In genomic region chr4:149425801-149426292, GRCm38 (mm10) we compare ENCODE assay signal across 8 mouse cellular contexts. TPM values are rescaled to one million over a fixed set of nuclear protein-coding genes. Genes with fewer than 3 reads are reported as not detected.
DNase-seq lines count a peak whose midpoint lies in the region; ATAC-seq and TF ChIP-seq lines count a peak whose summit lies in the region.

No protein-coding gene starts in this region.

- H3K9ac ChIP-seq in heart, embryonic 14.5 days (ENCODE audit: low read length), result peak overlapping the region; percentile 93
- H3K9ac ChIP-seq in ES-Bruce4 (ENCODE audit: low read depth, poor library complexity, severe bottlenecking), result peak overlapping the region; percentile 98
- H3K9ac ChIP-seq in heart, embryonic 16.5 days (ENCODE audit: low read length), result peak overlapping the region; percentile 92
- H3K9ac ChIP-seq in limb, embryonic 11.5 days (ENCODE audit: low read length), result peak overlapping the region; percentile 93
- peak overlapping the region; percentile 95 for H3K9ac ChIP-seq in midbrain, embryonic 13.5 days (replicated peaks)

- under 1% methylated on average over 35 of the region's 35 CpGs for WGBS in heart, embryonic 14.5 days
- WGBS in heart, embryonic 16.5 days, result under 1% methylated on average over 35 of the region's 35 CpGs
- WGBS in limb, embryonic 11.5 days, result under 1% methylated on average over 35 of the region's 35 CpGs
- under 1% methylated on average over 35 of the region's 35 CpGs for WGBS in midbrain, embryonic 13.5 days

- H3K4me2 ChIP-seq in heart, embryonic 14.5 days (ENCODE audit: low read length), result peak overlapping the region; percentile 80
- H3K4me2 ChIP-seq in heart, embryonic 16.5 days (ENCODE audit: low read depth, low read length), result peak overlapping the region; percentile 68
- peak overlapping the region; percentile 63 for H3K4me2 ChIP-seq in limb, embryonic 11.5 days (ENCODE audit: low read depth, severe bottlenecking)
- peak overlapping the region; percentile 94 for H3K4me2 ChIP-seq in midbrain, embryonic 13.5 days (replicated peaks)

- no peaks in the 10 kb centered on the region for H3K36me3 ChIP-seq in heart, embryonic 14.5 days (ENCODE audit: control insufficient read depth, insufficient read depth, low read length)
- peaks cover 4% of the 10 kb centered on the region; the same call in 1 of the 2 replicates for H3K36me3 ChIP-seq in ES-Bruce4 (ENCODE audit: control insufficient read depth, insufficient read depth, low read length, poor library complexity, severe bottlenecking)
- no peaks in the 10 kb centered on the region for H3K36me3 ChIP-seq in heart, embryonic 16.5 days (ENCODE audit: control insufficient read depth, insufficient read depth)
- no peaks in the 10 kb centered on the region for H3K36me3 ChIP-seq in limb, embryonic 11.5 days (ENCODE audit: control insufficient read depth, insufficient read depth, low read length)
- no peaks in the 10 kb centered on the region for H3K36me3 ChIP-seq in midbrain, embryonic 13.5 days

- peak overlapping the region; percentile 91 for H3K4me3 ChIP-seq in heart, embryonic 14.5 days (ENCODE audit: control insufficient read depth in 1 of 2, insufficient read depth in 1 of 2, low read depth in 1 of 2, low read length in 2 of 2)
- H3K4me3 ChIP-seq in ES-Bruce4 (ENCODE audit: low read depth, low read length), result peak overlapping the region; percentile 91
- peak overlapping the region; percentile 84 for H3K4me3 ChIP-seq in heart, embryonic 16.5 days (ENCODE audit: low read length)
- H3K4me3 ChIP-seq in limb, embryonic 11.5 days (ENCODE audit: low read depth, low read length), result peak overlapping the region; percentile 95
- H3K4me3 ChIP-seq in midbrain, embryonic 13.5 days (replicated peaks), result peak overlapping the region; percentile 86

- no peaks in the 10 kb centered on the region for H3K27me3 ChIP-seq in heart, embryonic 14.5 days (ENCODE audit: control insufficient read depth, insufficient read depth, low read length)
- H3K27me3 ChIP-seq in ES-Bruce4 (ENCODE audit: control insufficient read depth, insufficient read depth, low read length, poor library complexity, severe bottlenecking), result no peaks in the 10 kb centered on the region
- no peaks in the 10 kb centered on the region for H3K27me3 ChIP-seq in heart, embryonic 16.5 days (ENCODE audit: control insufficient read depth, insufficient read depth, low read length)
- H3K27me3 ChIP-seq in limb, embryonic 11.5 days (ENCODE audit: control insufficient read depth, insufficient read depth, low read length), result no peaks in the 10 kb centered on the region
- no peaks in the 10 kb centered on the region for H3K27me3 ChIP-seq in midbrain, embryonic 13.5 days

- peak overlapping the region; percentile 94 to 97 for H3K27ac ChIP-seq in heart, embryonic 14.5 days (replicated peaks in 1 of 2; ENCODE audit: control insufficient read depth in 1 of 2, insufficient read depth in 1 of 2, low read depth in 2 of 2, low read length in 2 of 2)
- peak overlapping the region; percentile 93 for H3K27ac ChIP-seq in ES-Bruce4 (ENCODE audit: insufficient read depth, low read length)
- H3K27ac ChIP-seq in heart, embryonic 16.5 days (ENCODE audit: low read length), result peak overlapping the region; percentile 99
- peak overlapping the region; percentile 99 for H3K27ac ChIP-seq in limb, embryonic 11.5 days (replicated peaks; ENCODE audit: low read depth, low read length)
- H3K27ac ChIP-seq in midbrain, embryonic 13.5 days, result peak overlapping the region; percentile 99

- no peak for TF ChIP-seq CTCF in ES-Bruce4 (IDR thresholded peaks at IDR 0.05; ENCODE audit: low read depth, low read length)

- no peak for TF ChIP-seq EP300 in ES-Bruce4 (IDR thresholded peaks at IDR 0.05; ENCODE audit: insufficient read depth, low read depth, low read length)

- ATAC-seq in heart, embryonic 14.5 days (ENCODE audit: insufficient number of reproducible peaks, insufficient read depth, low FRiP score, low read depth), result peak; percentile 65
- peak; percentile 53 for ATAC-seq in heart, embryonic 16.5 days (replicated peaks; ENCODE audit: extremely low read depth, insufficient read depth, low FRiP score)
- no peak; the same call in 1 of the 2 replicates for ATAC-seq in limb, embryonic 11.5 days (ENCODE audit: insufficient number of reproducible peaks, low FRiP score, low TSS enrichment, low read depth)
- ATAC-seq in midbrain, embryonic 13.5 days, result peak; percentile 83

- H3K9me3 ChIP-seq in heart, embryonic 14.5 days (ENCODE audit: control insufficient read depth, low read length), result no peaks in the 10 kb centered on the region
- H3K9me3 ChIP-seq in ES-Bruce4 (replicated peaks; ENCODE audit: control insufficient read depth, insufficient read depth, low read length, poor library complexity, severe bottlenecking), result peaks cover 9% of the 10 kb centered on the region
- no peaks in the 10 kb centered on the region for H3K9me3 ChIP-seq in heart, embryonic 16.5 days (replicated peaks; ENCODE audit: control insufficient read depth, low read length)
- H3K9me3 ChIP-seq in limb, embryonic 11.5 days (ENCODE audit: control insufficient read depth, low read length), result no peaks in the 10 kb centered on the region
- no peaks in the 10 kb centered on the region for H3K9me3 ChIP-seq in midbrain, embryonic 13.5 days

- DNase-seq in heart, adult 11 months, result no peak
- DNase-seq in cerebellum, adult 9-10 months, result peak; percentile 67
- no peak for DNase-seq in limb, embryonic 11.5 days (ENCODE audit: low spot score)
- no peak for DNase-seq in layer of hippocampus, adult 9-10 months (ENCODE audit: low spot score)

- TF ChIP-seq POLR2A in ES-Bruce4 (IDR thresholded peaks at IDR 0.05; ENCODE audit: insufficient read depth, low read length), result no peak

- peaks cover 2 to 22% of the 10 kb centered on the region in 2 experiments; a peak in 2 of 4 replicates for H3K4me1 ChIP-seq in heart, embryonic 14.5 days (ENCODE audit: control insufficient read depth in 2 of 2, insufficient read depth in 2 of 2, low read length in 2 of 2)
- H3K4me1 ChIP-seq in ES-Bruce4 (ENCODE audit: control insufficient read depth, insufficient read depth, low read length), result no peaks in the 10 kb centered on the region
- H3K4me1 ChIP-seq in heart, embryonic 16.5 days (ENCODE audit: control insufficient read depth, insufficient read depth, low read length), result peaks cover 13% of the 10 kb centered on the region
- no peaks in the 10 kb centered on the region for H3K4me1 ChIP-seq in limb, embryonic 11.5 days (ENCODE audit: control insufficient read depth, insufficient read depth, low read length)
- H3K4me1 ChIP-seq in midbrain, embryonic 13.5 days (replicated peaks), result peaks cover 38% of the 10 kb centered on the region

RNA-seq across cellular contexts. Expression of gene Ube4b, which starts 0.7 kb away (rescaled TPM):
- 29.6 and 30.3 TPM in 2 replicates for polyA plus RNA-seq in heart, embryonic 14.5 days (2014; fragmentation: Nextera tagmentation; extraction: Ambion mirVana)
- polyA plus RNA-seq in ES-Bruce4 (2011; ENCODE audit: insufficient read depth, insufficient read length, low read depth, missing spikeins), result 193 and 218 TPM in 2 replicates
- polyA plus RNA-seq in heart, embryonic 16.5 days (2015; fragmentation: Nextera tagmentation; extraction: Ambion mirVana), result 29.9 and 32.5 TPM in 2 replicates
- polyA plus RNA-seq in limb, embryonic 11.5 days (2014; fragmentation: Nextera tagmentation; extraction: Ambion mirVana), result 49.5 and 58.5 TPM in 2 replicates
- 56.5 and 65.4 TPM in 2 replicates for polyA plus RNA-seq in midbrain, embryonic 13.5 days (2015; fragmentation: Nextera tagmentation; extraction: Ambion mirVana)

RNA-seq across cellular contexts. Expression of gene Rbp7, which starts 28.9 kb away (rescaled TPM):
- polyA plus RNA-seq in heart, embryonic 14.5 days (2014; fragmentation: Nextera tagmentation; extraction: Ambion mirVana), result 7.6 and 8.6 TPM in 2 replicates
- 3.5 and 3.6 TPM in 2 replicates for polyA plus RNA-seq in ES-Bruce4 (2011; ENCODE audit: insufficient read depth, insufficient read length, low read depth, missing spikeins)
- 13.0 and 14.6 TPM in 2 replicates for polyA plus RNA-seq in heart, embryonic 16.5 days (2015; fragmentation: Nextera tagmentation; extraction: Ambion mirVana)
- polyA plus RNA-seq in limb, embryonic 11.5 days (2014; fragmentation: Nextera tagmentation; extraction: Ambion mirVana), result not detected in 2 replicates
- not detected in 2 replicates for polyA plus RNA-seq in midbrain, embryonic 13.5 days (2015; fragmentation: Nextera tagmentation; extraction: Ambion mirVana)

RNA-seq across cellular contexts. Expression of gene Tmem274, which starts 51.3 kb away (rescaled TPM):
- 0.47 TPM in 1 of 2 replicates, not detected in the other for polyA plus RNA-seq in heart, embryonic 14.5 days (2014; fragmentation: Nextera tagmentation; extraction: Ambion mirVana)
- not detected in 2 replicates for polyA plus RNA-seq in ES-Bruce4 (2011; ENCODE audit: insufficient read depth, insufficient read length, low read depth, missing spikeins)
- 0.34 and 0.41 TPM in 2 replicates for polyA plus RNA-seq in heart, embryonic 16.5 days (2015; fragmentation: Nextera tagmentation; extraction: Ambion mirVana)
- 0.55 TPM in 1 of 2 replicates, not detected in the other for polyA plus RNA-seq in limb, embryonic 11.5 days (2014; fragmentation: Nextera tagmentation; extraction: Ambion mirVana)
- polyA plus RNA-seq in midbrain, embryonic 13.5 days (2015; fragmentation: Nextera tagmentation; extraction: Ambion mirVana), result 0.65 TPM in 1 of 2 replicates, not detected in the other

RNA-seq across cellular contexts. Expression of gene Nmnat1, which starts 59.2 kb away (rescaled TPM):
- 13.4 and 14.8 TPM in 2 replicates for polyA plus RNA-seq in heart, embryonic 14.5 days (2014; fragmentation: Nextera tagmentation; extraction: Ambion mirVana)
- 8.5 and 9.7 TPM in 2 replicates for polyA plus RNA-seq in ES-Bruce4 (2011; ENCODE audit: insufficient read depth, insufficient read length, low read depth, missing spikeins)
- polyA plus RNA-seq in heart, embryonic 16.5 days (2015; fragmentation: Nextera tagmentation; extraction: Ambion mirVana), result 13.5 and 15.8 TPM in 2 replicates
- polyA plus RNA-seq in limb, embryonic 11.5 days (2014; fragmentation: Nextera tagmentation; extraction: Ambion mirVana), result 15.8 and 16.5 TPM in 2 replicates
- polyA plus RNA-seq in midbrain, embryonic 13.5 days (2015; fragmentation: Nextera tagmentation; extraction: Ambion mirVana), result 9.8 and 12.5 TPM in 2 replicates

RNA-seq across cellular contexts. Expression of gene Lzic, which starts 59.2 kb away (rescaled TPM):
- polyA plus RNA-seq in heart, embryonic 14.5 days (2014; fragmentation: Nextera tagmentation; extraction: Ambion mirVana), result 32.1 and 39.8 TPM in 2 replicates
- 42.6 and 55.2 TPM in 2 replicates for polyA plus RNA-seq in ES-Bruce4 (2011; ENCODE audit: insufficient read depth, insufficient read length, low read depth, missing spikeins)
- polyA plus RNA-seq in heart, embryonic 16.5 days (2015; fragmentation: Nextera tagmentation; extraction: Ambion mirVana), result 32.0 and 39.3 TPM in 2 replicates
- 61.5 and 64.6 TPM in 2 replicates for polyA plus RNA-seq in limb, embryonic 11.5 days (2014; fragmentation: Nextera tagmentation; extraction: Ambion mirVana)
- polyA plus RNA-seq in midbrain, embryonic 13.5 days (2015; fragmentation: Nextera tagmentation; extraction: Ambion mirVana), result 45.5 and 50.8 TPM in 2 replicates
